16 mouse cellular contexts compared by ENCODE assay signal in the genomic region with DNA sequence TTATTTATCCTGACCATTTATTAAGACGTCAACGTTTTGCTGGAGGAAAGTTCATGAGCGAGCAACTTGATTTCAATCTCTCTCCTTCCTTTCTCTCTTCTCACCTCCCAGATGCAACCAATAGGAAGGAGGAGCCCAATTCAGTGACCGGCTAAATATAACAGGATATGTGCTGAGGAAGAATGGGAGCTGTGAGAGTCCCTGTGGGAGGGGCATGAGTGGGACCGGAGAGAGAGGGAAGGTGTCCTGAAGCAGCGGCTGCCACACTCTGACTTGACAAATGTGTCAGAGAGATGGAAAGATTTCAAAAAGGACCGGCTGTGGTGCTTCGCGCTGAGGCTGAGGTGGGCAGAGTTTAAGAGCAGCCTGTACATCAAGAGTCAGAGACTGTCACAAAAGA. TPM values are rescaled to one million over a fixed set of nuclear protein-coding genes. Genes with fewer than 3 reads are reported as not detected.
DNase-seq lines count a peak whose midpoint lies in the region; ATAC-seq and TF ChIP-seq lines count a peak whose summit lies in the region.
"Had no signal": no experiment of that assay in that cellular context is flagged by ENCODE, and none has a peak within 500 bp of the region (broad histone marks: within the 10 kb centered on the region; RNA-seq: fewer than 3 reads in every experiment).

No protein-coding gene starts in this region.

- TF ChIP-seq POLR2A in spleen, adult 2 months (IDR thresholded peaks at IDR 0.05; ENCODE audit: low read depth, low read length), result no peak

- H3K4me2 ChIP-seq in kidney, postnatal 0 days (ENCODE audit: low read length), result no peak overlapping the region
- H3K4me2 ChIP-seq in midbrain, embryonic 13.5 days (replicated peaks), result no peak overlapping the region
- H3K4me2 ChIP-seq: forebrain, embryonic 12.5 days; neural tube, embryonic 12.5 days had no signal

- peak; percentile 21 for DNase-seq in kidney, postnatal 0 days (ENCODE audit: low spot score)
- DNase-seq in kidney, postnatal 14 days, result no peak
- DNase-seq in spleen, adult 2 months (ENCODE audit: low read depth in 1 of 2, low spot score in 2 of 2), result no peak
- DNase-seq in spleen, adult 12 weeks (ENCODE audit: low spot score), result no peak
- peak; percentile 82 for DNase-seq in brain, adult 2 months (ENCODE audit: low read depth, low spot score)
- DNase-seq in midbrain, embryonic 10.5 days (ENCODE audit: low spot score), result no peak
- DNase-seq: cerebellum, adult 18-20 months; gastrocnemius, adult 2 months; kidney, adult 2 months had no signal

- H3K36me3 ChIP-seq in kidney, postnatal 0 days (ENCODE audit: insufficient read depth, low read length), result no peaks in the 10 kb centered on the region
- 0 out of 2 replicates have a peak, but pooled peaks cover 2% of the 10 kb centered on the region for H3K36me3 ChIP-seq in spleen, adult 2 months (ENCODE audit: control insufficient read depth, insufficient read depth, low read length)
- H3K36me3 ChIP-seq in midbrain, embryonic 13.5 days, result no peaks in the 10 kb centered on the region
- H3K36me3 ChIP-seq in midbrain, embryonic 10.5 days, result no peaks in the 10 kb centered on the region
- H3K36me3 ChIP-seq: forebrain, embryonic 12.5 days; neural tube, embryonic 12.5 days had no signal

- ATAC-seq in kidney, postnatal 0 days (replicated peaks; ENCODE audit: low FRiP score, low read depth), result no peak
- no peak for ATAC-seq in midbrain, embryonic 13.5 days
- ATAC-seq: hindbrain, embryonic 16.5 days; midbrain, embryonic 16.5 days had no signal

- 40% methylated on average over 9 of the region's 9 CpGs for WGBS in kidney, postnatal 0 days
- 28% methylated on average over 9 of the region's 9 CpGs for WGBS in spleen, adult 2 months
- 78% methylated on average over 9 of the region's 9 CpGs for WGBS in midbrain, embryonic 13.5 days
- 83% methylated on average over 9 of the region's 9 CpGs for WGBS in midbrain, embryonic 10.5 days

- 0 out of 2 replicates have a peak, but pooled peaks cover 5% of the 10 kb centered on the region for H3K4me1 ChIP-seq in kidney, postnatal 0 days (replicated peaks; ENCODE audit: insufficient read depth, low read length)
- peaks cover 64% of the 10 kb centered on the region for H3K4me1 ChIP-seq in spleen, adult 2 months (ENCODE audit: control insufficient read depth, insufficient read depth, insufficient read length)
- H3K4me1 ChIP-seq in midbrain, embryonic 13.5 days (replicated peaks), result peaks cover 5% of the 10 kb centered on the region
- peaks cover 10% of the 10 kb centered on the region; the same call in 1 of the 2 replicates for H3K4me1 ChIP-seq in midbrain, embryonic 10.5 days
- H3K4me1 ChIP-seq: neural tube, embryonic 12.5 days had no signal

- no peak overlapping the region for H3K4me3 ChIP-seq in kidney, postnatal 0 days (replicated peaks; ENCODE audit: low read depth, low read length)
- H3K4me3 ChIP-seq in spleen, adult 2 months (ENCODE audit: extremely low read depth, insufficient read depth, insufficient read length), result no peak overlapping the region
- H3K4me3 ChIP-seq in midbrain, embryonic 13.5 days (replicated peaks), result no peak overlapping the region
- no peak overlapping the region for H3K4me3 ChIP-seq in midbrain, embryonic 10.5 days
- H3K4me3 ChIP-seq: forebrain, embryonic 12.5 days; gastrocnemius, adult 2 months; neural tube, embryonic 12.5 days had no signal

- no peak overlapping the region for H3K9ac ChIP-seq in kidney, postnatal 0 days (ENCODE audit: low read depth, low read length)
- no peak overlapping the region for H3K9ac ChIP-seq in midbrain, embryonic 13.5 days (replicated peaks)
- H3K9ac ChIP-seq: forebrain, embryonic 12.5 days; liver, embryonic 14.5 days; neural tube, embryonic 12.5 days had no signal

- H3K27me3 ChIP-seq in kidney, postnatal 0 days (ENCODE audit: insufficient read depth, low read length), result no peaks in the 10 kb centered on the region
- H3K27me3 ChIP-seq in spleen, adult 2 months (ENCODE audit: control insufficient read depth, insufficient read depth, low read length), result no peaks in the 10 kb centered on the region
- peaks cover 6% of the 10 kb centered on the region; the same call in 1 of the 2 replicates for H3K27me3 ChIP-seq in midbrain, embryonic 13.5 days
- H3K27me3 ChIP-seq in midbrain, embryonic 10.5 days (ENCODE audit: low read depth, poor library complexity, severe bottlenecking), result no peaks in the 10 kb centered on the region
- H3K27me3 ChIP-seq: forebrain, embryonic 12.5 days; neural tube, embryonic 12.5 days had no signal

- no peak for TF ChIP-seq CTCF in kidney, postnatal 0 days (IDR thresholded peaks at IDR 0.05; ENCODE audit: low read depth)
- no peak for TF ChIP-seq CTCF in spleen, adult 2 months (IDR thresholded peaks at IDR 0.05; ENCODE audit: extremely low read depth, insufficient read depth, insufficient read length, insufficient replicate concordance)

- no peak overlapping the region for H3K27ac ChIP-seq in kidney, postnatal 0 days
- peak overlapping the region; percentile 93 for H3K27ac ChIP-seq in spleen, adult 2 months (ENCODE audit: insufficient read depth, low read length)
- no peak overlapping the region for H3K27ac ChIP-seq in midbrain, embryonic 13.5 days
- H3K27ac ChIP-seq in midbrain, embryonic 10.5 days (replicated peaks), result no peak overlapping the region
- H3K27ac ChIP-seq: forebrain, embryonic 12.5 days; gastrocnemius, adult 2 months; liver, embryonic 14.5 days; neural tube, embryonic 12.5 days; stomach, postnatal 0 days had no signal

- H3K9me3 ChIP-seq in kidney, postnatal 0 days (replicated peaks; ENCODE audit: low read length), result no peaks in the 10 kb centered on the region
- H3K9me3 ChIP-seq in midbrain, embryonic 13.5 days, result no peaks in the 10 kb centered on the region
- no peaks in the 10 kb centered on the region for H3K9me3 ChIP-seq in midbrain, embryonic 10.5 days (replicated peaks)
- H3K9me3 ChIP-seq: forebrain, embryonic 12.5 days; neural tube, embryonic 12.5 days had no signal

RNA-seq across cellular contexts. Expression of gene Arhgap25, which starts 2.6 kb away (rescaled TPM):
- 4.1 and 4.4 TPM in 2 replicates for polyA plus RNA-seq in kidney, postnatal 0 days (2015; fragmentation: Nextera tagmentation; extraction: Ambion mirVana)
- polyA plus RNA-seq in spleen, adult 2 months (2012; rRNA removed), result 17.3 and 18.0 TPM in 2 replicates
- 1.2 and 1.5 TPM in 2 replicates for polyA plus RNA-seq in midbrain, embryonic 13.5 days (2015; fragmentation: Nextera tagmentation; extraction: Ambion mirVana)
- polyA plus RNA-seq in midbrain, embryonic 10.5 days (2016; fragmentation: Nextera tagmentation; extraction: Ambion mirVana), result 2.2 and 2.6 TPM in 2 replicates

RNA-seq across cellular contexts. Expression of gene Prokr1, which starts 54.9 kb away (rescaled TPM):
- polyA plus RNA-seq in kidney, postnatal 0 days (2015; fragmentation: Nextera tagmentation; extraction: Ambion mirVana), result 2.5 TPM in 2 replicates
- 0.74 and 1.4 TPM in 2 replicates for polyA plus RNA-seq in spleen, adult 2 months (2012; rRNA removed)
- 2.1 and 2.5 TPM in 2 replicates for polyA plus RNA-seq in midbrain, embryonic 13.5 days (2015; fragmentation: Nextera tagmentation; extraction: Ambion mirVana)
- 3.1 and 3.4 TPM in 2 replicates for polyA plus RNA-seq in midbrain, embryonic 10.5 days (2016; fragmentation: Nextera tagmentation; extraction: Ambion mirVana)

Comparison
In these comparisons a context has a peak if more than half of its experiments do, and no peak if none do; other contexts are left out.
1. DNase-seq: peak in kidney, postnatal 0 days (single experiment) and brain, adult 2 months (single experiment); none in kidney, postnatal 14 days (single experiment), spleen, adult 2 months (0 of 2), spleen, adult 12 weeks (single experiment) and midbrain, embryonic 10.5 days (single experiment).